Mouse (Mus musculus): ENCODE measurements around the gene Dcaf10.

GRCm38 (mm10) chr4:45409270-45409669 lies 67.4 kb downstream of the Dcaf10 start:
- TF ChIP-seq TAL1 (conservative IDR thresholded peaks at IDR 0.05; ENCODE audit: low read depth, low read length), result no peak
- TF ChIP-seq CTCF (IDR thresholded peaks at IDR 0.05; ENCODE audit: low read depth, low read length), result no peak
- TF ChIP-seq GATA1 (IDR thresholded peaks at IDR 0.05; ENCODE audit: borderline replicate concordance, low read length), result no peak
- TF ChIP-seq GATA2 (IDR thresholded peaks at IDR 0.05; ENCODE audit: borderline replicate concordance, low read depth, low read length), result no peak

Data from G1E (cell line).